Mouse (Mus musculus) neutrophil, adult 5-6 weeks (primary cell): ENCODE results near the gene Gp9. TPM values are rescaled to one million over a fixed set of nuclear protein-coding genes. Genes with fewer than 3 reads are reported as not detected.

Source experiments
- ATAC-seq: fragments of 151-379, 151-347 bp; 2 replicates; pipeline ENCODE4 v1.8.0; 2017; ENCODE audit warnings: mild to moderate bottlenecking, moderate TSS enrichment; ENCODE audit not compliant: insufficient number of reproducible peaks, poor library complexity, low FRiP score, severe bottlenecking; ENCODE audit errors: extremely low read depth
- total RNA-seq: library from RNA; stranded (forward); fragments of 200-1000 nt; gene quantifications from 2 replicates; pipeline ENCODE4 v1.2.3, GENCODE M21; 2017

Gp9 gene
- total RNA-seq, 1 experiment from 2014 or later = 13.5 TPM

DNA sequence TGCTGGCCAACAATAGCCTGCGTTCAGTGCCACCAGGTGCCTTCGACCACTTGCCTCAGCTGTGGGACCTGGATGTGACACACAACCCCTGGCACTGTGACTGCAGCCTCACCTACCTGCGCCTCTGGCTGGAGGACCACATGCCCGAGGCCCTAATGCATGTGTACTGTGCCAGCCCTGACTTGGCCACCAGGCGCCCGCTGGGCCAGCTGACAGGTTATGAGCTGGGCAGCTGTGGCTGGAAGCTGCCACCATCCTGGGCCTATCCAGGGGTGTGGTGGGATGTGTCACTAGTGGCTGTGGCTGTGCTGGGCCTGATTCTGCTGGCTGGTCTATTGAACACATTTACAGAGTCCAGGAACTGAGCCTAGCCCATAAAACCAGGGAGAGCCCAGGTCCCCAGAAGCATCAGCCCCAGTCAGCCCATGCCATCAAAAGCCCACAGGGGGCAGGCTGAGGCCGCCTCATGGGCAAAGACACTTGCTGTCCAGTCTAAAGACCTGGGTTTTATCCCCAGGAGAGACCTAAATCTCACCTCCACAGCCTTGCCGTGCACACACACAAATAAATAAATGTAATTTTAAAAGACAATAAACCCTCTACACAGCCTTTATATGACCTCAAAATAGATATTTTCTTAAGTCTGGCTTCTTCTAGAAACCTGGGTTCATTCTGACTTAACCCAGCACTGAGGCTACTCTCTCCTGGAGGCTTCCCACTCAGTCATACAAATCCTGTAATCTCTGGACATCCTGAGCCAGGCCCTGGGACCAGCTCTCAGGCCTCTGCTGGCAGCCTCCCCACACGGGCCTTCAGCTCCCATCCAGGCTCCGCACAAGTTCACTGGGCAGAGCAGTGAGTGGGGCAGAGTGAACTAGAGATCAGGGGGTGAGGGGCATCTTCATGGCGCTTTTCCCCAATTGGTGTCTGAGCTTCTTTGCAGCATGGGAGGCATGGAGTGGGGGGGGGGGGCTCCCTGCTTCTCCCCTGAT, 1.6 kb downstream of the Gp9 start:
- ATAC-seq = no peak

DNA sequence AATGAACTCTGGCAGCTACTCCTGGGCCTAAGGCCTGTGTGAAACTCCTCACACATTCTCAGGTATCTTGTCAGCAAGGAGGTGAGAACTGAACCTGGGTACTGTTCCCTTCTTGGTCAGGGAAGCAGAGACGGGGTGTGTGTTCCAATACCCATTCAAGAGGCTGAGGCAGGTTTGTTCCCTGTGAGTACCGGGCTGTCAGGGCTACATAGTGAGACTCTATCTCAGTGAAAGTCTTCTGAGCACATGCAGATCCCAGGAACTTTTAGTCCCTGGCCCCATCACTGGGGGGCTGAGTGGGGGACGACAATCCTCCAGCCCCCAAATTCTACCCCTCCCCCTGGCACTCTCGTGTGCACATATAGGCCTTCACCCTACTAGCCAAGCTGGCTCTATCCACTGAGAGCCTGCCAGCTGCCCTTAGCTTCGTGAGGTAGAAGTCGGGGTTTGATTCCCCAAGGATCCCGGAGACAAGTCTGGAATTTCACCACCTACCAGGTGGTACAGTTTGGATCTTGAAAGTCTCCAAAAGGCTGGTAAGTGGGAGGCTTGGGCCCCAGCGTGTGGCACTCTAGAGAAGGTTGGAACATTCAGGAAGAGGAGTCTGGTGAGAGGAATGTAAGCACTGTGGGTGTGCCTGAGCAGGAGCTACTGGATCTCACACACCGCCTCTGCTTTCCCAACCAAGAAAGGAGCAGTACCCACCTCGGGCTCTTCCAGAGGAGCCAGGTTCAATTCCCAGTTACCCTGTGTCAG, 2.9 kb downstream of the Gp9 start:
- ATAC-seq = no peak

DNA sequence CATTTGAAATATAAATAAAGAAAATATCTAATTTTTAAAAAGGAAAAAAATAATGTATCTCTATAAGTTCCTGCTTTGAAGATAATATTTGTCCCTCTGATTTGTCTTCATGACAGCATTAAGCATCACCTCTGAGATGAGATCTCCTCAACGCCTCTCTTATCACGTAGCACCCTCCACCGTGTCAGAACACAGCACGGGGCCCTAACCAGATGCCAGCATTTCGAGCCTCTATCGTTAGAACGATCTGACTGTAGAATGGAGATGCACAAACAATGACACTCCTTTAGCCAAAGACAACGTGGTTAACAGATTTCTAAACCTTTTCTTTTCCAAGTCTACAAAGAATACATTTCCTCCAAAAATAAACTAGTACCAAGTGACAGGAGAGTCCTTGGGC, 6.2 kb downstream of the Gp9 start:
- ATAC-seq = no peak

GRCm38 (mm10) chr6:87786621-87787020, 8.7 kb downstream of the Gp9 start:
- no peak for ATAC-seq

DNA sequence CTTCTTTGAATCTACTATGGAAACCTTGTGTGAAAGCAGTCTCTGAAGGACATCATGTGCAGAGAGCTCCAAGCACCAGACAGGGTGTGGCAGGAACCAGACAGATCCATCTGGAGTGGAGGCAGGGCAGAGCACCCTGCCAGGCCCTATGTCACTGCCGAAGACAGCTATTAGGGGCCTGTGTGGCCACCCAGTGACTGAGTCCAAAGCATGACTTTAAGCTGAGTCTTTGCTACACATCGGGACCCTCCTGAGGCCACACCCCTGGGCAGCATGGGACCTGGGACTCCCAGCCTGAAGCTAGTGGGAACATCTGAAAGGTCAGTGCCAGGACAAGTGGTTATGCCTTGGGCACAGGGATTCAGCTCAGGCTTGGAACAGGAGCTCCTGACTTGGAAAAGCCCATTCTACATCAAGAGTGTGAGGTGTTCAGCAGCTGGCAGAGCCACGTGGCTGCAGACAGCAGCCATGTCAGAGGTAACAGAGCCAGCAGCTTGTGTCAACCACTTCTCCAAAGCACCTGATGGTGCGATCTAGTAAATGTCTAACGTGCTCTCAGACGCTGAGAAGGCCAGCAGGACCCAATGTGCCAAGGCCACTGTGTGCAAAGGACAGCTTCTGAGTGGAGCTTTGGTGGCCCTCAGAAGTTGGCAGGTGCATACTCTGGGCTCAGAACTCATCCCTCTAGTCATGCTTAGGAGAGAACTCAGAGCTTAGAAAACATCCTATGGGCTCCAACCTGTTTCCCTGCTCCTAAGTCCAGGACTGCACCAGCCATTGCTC, 9.4 kb downstream of the Gp9 start:
- ATAC-seq = no peak

DNA sequence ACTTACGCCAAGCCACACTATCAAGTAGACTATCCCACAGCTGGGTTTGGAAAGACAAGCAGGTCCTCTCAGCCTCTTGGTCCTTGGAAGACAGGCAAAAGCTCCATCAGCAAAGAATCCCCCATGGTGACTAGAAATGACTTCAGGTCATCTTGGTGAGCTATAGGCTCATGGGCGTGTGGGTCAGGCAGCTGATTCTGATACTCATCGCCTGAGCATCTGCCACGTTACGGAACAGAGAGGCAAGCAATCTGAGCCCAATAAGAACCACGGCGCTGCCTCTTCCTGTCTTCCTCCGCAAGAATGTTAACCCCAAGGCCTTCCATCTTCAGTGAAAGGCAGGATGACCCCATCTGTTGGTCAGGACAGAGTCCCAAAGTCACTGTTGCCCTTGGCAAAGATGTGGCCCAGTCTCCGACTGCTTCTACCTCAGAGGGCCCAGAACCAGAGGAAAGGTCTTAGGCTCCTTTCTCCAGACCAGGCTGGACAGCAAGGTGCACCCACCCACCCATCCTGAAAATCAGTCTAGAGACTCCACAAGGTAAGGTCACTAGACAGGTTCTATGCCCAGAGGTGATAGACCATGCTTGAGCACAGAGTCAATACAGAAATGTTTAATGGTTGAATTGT, 10.5 kb downstream of the Gp9 start:
- no peak for ATAC-seq

- no peak for ATAC-seq
Observed at GRCm38 (mm10) chr6:87788896-87789587, 11.2 kb downstream of the Gp9 start.

- no peak for ATAC-seq
Observed at GRCm38 (mm10) chr6:87789791-87790190, 11.9 kb downstream of the Gp9 start.

DNA sequence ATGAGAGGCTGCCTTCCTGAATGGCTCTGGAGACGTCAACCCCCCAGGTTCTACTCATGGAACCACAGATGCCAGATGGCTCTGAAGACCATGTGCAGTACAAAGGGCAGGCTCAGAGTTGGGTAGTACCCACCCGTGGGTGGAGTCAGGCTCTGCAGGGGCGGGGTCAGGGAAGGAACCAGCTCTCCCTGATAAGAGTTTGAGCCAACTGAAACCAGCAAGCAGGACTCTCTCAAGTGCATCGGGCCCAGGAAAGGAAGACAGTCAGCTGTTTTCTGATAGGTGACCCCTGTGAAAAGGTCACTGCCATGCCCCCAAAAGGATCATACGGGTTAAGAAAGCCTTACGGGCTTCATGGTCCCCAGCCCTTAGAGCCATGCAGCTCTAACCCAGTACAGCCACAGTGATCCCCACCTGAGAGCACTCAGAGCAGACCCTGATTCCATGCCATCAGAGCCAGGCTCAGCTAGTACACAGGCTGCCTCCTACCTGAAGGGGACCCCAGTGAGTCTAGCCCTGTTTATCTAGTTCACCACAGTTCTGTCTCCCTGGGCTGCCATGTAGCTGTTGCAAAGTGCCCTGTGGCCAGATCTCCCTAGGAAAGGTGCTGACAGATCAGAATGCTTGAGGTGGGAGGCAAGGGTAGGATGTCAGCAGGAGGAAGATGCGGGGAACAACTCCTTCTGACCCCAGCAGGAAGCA, 13.1 kb downstream of the Gp9 start:
- no peak for ATAC-seq

DNA sequence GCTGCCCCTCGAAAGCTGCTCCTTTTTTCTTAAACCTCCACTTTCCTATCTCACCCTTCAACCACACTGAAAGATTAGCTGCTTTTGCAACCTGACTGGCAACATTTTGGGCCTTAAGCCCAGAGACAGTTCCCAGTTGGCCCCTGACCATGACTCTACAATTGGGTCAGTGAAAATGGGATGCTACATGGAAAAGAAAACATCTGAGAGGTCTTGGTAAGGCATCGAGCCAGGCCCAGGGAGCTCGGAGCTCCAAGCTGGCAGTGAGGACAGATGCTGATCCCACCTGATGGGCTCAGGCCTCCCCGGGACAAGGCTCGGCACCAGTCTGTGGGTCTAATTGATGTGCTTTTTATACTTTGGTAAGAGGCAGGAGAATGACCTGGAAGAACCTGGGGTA, 14.0 kb downstream of the Gp9 start:
- no peak for ATAC-seq

DNA sequence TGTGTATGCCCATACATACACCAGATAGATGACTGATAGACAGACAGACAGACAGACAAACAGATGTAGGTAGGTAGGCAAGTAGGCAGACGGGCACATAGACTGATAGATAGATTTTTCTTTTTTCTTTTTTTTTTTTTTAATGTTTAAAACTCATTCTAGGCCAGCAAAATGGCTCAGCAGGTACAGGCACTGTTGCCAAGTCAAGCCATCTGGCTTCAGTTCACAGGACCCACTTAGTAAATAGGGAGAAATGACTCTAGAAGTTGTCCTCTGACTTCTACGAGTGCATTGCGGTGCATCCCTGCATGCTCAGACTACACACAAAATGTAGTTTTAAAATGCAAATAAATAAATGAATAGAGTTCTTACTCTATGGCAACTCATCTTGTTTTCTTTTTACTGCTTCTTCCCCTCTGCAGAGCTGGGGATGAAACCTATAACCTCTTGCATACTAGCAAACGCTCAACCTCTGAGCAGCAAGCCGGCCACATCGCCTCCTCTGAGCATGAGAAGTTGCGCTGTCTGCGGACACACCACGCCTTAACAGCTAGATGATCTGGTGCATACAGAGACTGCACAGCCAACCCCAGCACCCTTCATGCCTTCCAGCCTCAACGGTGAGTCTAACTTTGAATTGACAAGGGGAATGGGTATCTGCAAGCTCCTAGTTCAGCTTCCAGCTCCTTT, 16.1 kb downstream of the Gp9 start:
- ATAC-seq = no peak

DNA sequence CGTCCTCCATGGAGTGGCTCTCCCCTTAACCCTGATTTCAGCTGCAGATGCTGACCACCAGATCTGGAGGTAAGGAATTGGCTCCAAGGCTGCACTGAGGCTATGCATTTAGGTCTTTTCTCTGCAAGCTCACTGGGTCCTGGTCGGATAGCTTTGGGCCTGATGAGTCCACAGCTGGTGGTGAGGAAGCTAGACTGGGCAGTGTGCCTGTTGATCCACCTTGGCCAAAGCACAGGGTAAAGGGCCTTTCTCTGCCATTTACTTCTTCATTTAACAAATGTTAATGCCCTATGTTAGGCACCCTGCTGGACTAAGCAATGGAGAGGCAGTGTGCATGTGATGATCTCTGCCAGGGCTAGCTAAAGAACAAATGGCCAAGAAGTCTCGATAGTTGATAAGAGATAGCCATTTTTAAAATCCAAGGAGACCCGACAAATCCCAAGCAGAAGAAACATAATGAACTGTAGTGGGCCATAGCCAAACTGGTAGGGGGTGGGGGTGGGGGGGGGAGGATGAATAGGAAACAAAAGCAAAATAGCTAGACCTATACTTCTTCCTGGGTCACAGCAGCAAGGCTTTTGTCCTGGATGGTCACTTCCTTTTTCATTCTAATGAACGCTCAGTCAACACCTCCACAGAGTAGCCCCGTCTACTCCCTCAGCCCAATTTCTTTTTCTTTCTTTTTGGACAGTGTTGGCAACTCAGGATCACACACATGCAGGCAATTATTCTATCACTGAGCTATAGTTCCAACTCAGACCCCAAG, 17.7 kb downstream of the Gp9 start:
- no peak for ATAC-seq

- no peak for ATAC-seq
Observed at GRCm38 (mm10) chr6:87796251-87796880, 18.5 kb downstream of the Gp9 start.

- no peak for ATAC-seq
Observed at GRCm38 (mm10) chr6:87797321-87797720, 19.4 kb downstream of the Gp9 start.

GRCm38 (mm10) chr6:87799576-87799975, 21.7 kb downstream of the Gp9 start:
- ATAC-seq = no peak

DNA sequence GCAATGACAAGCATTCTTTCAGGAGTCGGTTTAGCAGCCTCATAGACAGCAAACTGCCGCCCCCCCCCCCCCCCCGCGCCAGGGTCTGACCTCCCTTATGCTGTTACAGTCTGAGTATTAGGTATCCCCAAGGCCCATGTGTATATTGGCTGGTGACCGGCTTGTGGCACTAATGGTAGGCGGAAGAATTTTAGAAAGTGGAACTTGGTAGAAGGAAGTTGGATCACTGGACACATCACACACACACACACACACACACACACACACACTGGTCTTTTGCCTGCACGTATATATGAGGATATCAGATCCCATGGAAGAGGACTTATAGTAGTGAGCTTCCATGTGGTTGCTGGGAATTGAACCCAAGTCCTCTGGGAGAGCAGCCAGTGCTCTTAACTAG, 24.6 kb downstream of the Gp9 start:
- peak; percentile 33; the same call in 1 of the 2 replicates for ATAC-seq
